Mouse (Mus musculus) brain, embryonic 14.5 days (tissue): ENCODE results near the gene Adgre1.

Experiments used
- CTCF ChIP-seq: fragments of 200-500 bp; IDR thresholded peaks from 2 replicates; pipeline ENCODE4 v1.5.1; 2012; ENCODE audit warnings: inconsistent platforms, mild to moderate bottlenecking, moderate library complexity, borderline replicate concordance; ENCODE audit not compliant: insufficient read depth, insufficient read length; ENCODE audit errors: extremely low read depth
- POLR2A ChIP-seq: fragments of 200-500 bp; IDR thresholded peaks from 2 replicates; pipeline ENCODE4 v1.6.1; 2012; ENCODE audit warnings: mild to moderate bottlenecking, inconsistent platforms, borderline replicate concordance; ENCODE audit not compliant: poor library complexity, insufficient read depth, insufficient read length, severe bottlenecking; ENCODE audit errors: extremely low read depth

- no peak for TF ChIP-seq CTCF
- no peak for TF ChIP-seq POLR2A
These were observed 9.4 kb upstream of the Adgre1 start for GRCm38 (mm10) chr17:57349067-57349466.
